Mouse (Mus musculus) splenic B cell, adult 2 months (primary cell): Measurements from ENCODE around the gene Mlh3.

Experiments
- DNase-seq: peaks from one replicate; pipeline ENCODE4 v3.0.0-alpha.2; 2011; ENCODE audit warnings: low read depth, low spot score
- H3K27me3 ChIP-seq: 2 replicates; pipeline ENCODE4 v1.6.1; 2012; ENCODE audit warnings: mild to moderate bottlenecking, low read length, moderate library complexity, mixed read lengths; ENCODE audit not compliant: control insufficient read depth, poor library complexity, insufficient read depth, severe bottlenecking
- H3K36me3 ChIP-seq: 2 replicates; pipeline ENCODE4 v1.6.1; 2012; ENCODE audit warnings: mild to moderate bottlenecking, low read length, moderate library complexity, mixed read lengths; ENCODE audit not compliant: control insufficient read depth, poor library complexity, insufficient read depth, severe bottlenecking

The Mlh3 gene

GRCm38 (mm10) chr12:85196191-85196590 lies 74.2 kb downstream of the Mlh3 start:
- no peak for DNase-seq
- Histone ChIP-seq H3K27me3 (no peaks in the 10 kb centered on the region), H3K36me3 (no peaks in the 10 kb centered on the region)

DNA sequence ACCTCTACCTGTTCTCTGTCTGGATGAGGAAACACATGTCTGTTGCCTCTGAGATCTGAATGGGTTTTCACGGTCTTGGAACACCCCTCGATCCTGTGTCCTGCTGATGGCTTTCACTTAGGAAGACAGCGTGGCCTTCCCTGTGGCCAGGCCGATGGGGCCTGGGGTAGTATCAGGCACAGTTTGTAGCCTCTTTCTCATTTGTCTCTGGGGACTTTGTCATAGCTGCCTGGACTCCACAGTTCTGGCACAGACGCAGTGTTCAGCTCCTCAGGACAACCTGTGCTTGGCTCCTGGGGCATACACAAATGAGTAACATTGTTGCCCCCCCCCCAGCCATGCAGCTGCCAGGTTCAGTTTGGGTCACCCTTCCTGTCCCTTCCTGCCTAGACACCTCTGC lies 75.3 kb downstream of the Mlh3 start:
- no peak for DNase-seq
- no peaks in the 10 kb centered on the region for H3K36me3 ChIP-seq
- no peaks in the 10 kb centered on the region for H3K27me3 ChIP-seq

GRCm38 (mm10) chr12:85194623-85195018 lies 75.8 kb downstream of the Mlh3 start:
- Histone ChIP-seq H3K36me3 (no peaks in the 10 kb centered on the region), H3K27me3 (no peaks in the 10 kb centered on the region)
- DNase-seq: no peak

DNA sequence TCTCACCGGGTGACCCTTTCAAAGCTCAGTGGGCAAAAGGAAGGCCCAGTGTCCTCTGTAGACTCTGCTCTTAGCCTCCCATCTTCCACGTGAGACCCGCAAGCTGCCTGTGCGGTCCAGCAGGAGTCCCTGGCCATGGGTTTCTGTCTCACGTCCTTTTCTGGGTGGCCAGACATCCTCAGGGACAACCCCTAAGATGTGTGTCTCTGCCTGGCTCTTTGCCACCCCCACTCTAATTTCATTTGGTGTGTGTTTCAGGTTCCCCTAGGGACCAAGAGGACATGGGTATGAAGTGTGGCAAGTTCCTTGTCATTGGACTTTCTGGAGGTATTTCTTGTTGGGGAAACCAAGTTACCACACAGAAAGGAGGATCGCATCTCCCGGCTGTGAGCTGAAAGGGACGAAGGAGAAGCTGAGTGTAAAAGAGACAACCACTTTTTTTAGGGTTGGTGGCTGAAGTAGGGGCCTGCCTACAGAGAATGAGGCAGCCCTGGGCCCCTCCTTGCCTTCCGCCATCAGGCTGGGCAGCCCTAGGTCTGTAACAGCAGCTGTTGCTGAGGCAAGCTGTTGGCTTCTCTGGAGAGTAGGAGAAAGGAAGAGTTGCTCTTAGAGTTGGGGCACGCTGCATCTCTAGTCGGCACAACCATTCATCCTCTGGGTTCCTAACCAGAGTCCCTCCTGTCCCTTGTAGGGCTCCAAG lies 76.3 kb downstream of the Mlh3 start:
- no peaks in the 10 kb centered on the region for H3K36me3 ChIP-seq
- DNase-seq: no peak
- H3K27me3 ChIP-seq: no peaks in the 10 kb centered on the region

DNA sequence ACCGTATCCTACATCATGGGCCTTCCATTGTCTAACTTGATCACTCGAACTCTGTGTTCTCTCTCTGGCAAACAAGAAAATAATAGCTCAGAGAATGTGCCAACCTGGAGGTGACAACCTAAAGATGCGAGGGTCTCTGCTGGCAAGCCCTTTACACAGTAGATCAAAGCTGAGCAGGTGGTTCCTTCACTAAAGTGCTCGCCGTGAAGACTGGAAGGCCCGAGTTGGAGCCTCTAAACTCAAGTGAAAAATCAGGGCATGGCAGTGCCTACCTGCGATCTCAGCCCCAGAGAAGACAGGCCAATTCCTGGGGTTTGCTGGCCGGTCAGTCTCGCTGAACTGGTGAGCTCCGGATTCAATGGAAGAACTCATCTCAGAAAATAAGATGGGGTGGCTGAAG lies 77.3 kb downstream of the Mlh3 start:
- DNase-seq: no peak
- Histone ChIP-seq H3K36me3 (no peaks in the 10 kb centered on the region), H3K27me3 (no peaks in the 10 kb centered on the region)

- Histone ChIP-seq H3K27me3 (no peaks in the 10 kb centered on the region), H3K36me3 (no peaks in the 10 kb centered on the region)
- DNase-seq: peak; percentile 53
Observed at GRCm38 (mm10) chr12:85192461-85193108, 77.8 kb downstream of the Mlh3 start.

DNA sequence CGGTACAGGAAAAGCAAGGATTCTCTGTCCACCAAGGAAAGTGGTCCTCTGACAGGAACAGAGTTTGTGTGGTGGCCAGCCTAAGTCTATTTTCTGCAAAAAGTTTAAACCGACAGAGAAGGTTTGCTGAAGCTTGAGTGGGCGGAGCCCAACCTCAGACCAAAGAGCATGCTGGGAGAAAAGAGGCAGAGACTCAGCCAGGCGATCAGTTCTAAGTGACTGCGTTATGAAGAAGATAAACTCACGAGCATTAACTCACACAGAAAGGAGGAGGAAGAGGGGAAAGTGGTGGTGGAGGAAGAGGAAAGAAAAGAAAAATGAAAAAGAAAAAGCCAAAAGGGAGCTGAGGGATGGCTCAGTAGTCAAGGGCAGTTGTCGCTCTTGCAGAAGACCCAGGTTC lies 80.1 kb downstream of the Mlh3 start:
- DNase-seq: no peak
- Histone ChIP-seq H3K36me3 (no peaks in the 10 kb centered on the region), H3K27me3 (no peaks in the 10 kb centered on the region)

DNA sequence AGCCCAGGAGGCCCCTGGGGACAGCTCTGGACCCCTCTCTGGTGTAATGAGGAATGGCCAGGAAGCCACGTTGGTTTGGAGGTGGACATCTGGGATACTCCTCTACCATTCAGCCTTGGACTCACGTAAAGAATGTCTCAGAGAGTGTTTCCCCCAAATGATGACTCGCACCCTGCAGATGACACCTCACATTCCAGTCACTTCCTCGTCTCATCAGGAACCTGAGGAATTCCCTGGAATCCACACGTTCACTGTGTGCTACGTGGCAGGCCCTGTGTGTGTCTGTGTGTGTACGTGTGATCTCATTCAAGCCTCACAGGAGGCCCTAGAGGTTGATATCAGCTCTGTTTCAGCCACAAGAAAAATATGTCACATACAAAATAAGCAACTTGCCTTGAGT lies 84.0 kb downstream of the Mlh3 start:
- Histone ChIP-seq H3K27me3 (no peaks in the 10 kb centered on the region), H3K36me3 (no peaks in the 10 kb centered on the region)
- no peak for DNase-seq

GRCm38 (mm10) chr12:85185810-85186209 lies 84.6 kb downstream of the Mlh3 start:
- Histone ChIP-seq H3K36me3 (no peaks in the 10 kb centered on the region), H3K27me3 (no peaks in the 10 kb centered on the region)
- DNase-seq: no peak
